9 mouse cellular contexts compared by ENCODE assay signal in genomic region chr2:134527419-134528114, GRCm38 (mm10). TPM values are rescaled to one million over a fixed set of nuclear protein-coding genes. Genes with fewer than 3 reads are reported as not detected.
A peak's percentile ranks its signal among the peaks of the same experiment; 100 is the strongest.
DNase-seq lines count a peak whose midpoint lies in the region; ATAC-seq and TF ChIP-seq lines count a peak whose summit lies in the region.
"Had no signal": no experiment of that assay in that cellular context is flagged by ENCODE, and none has a peak within 500 bp of the region (broad histone marks: within the 10 kb centered on the region; RNA-seq: fewer than 3 reads in every experiment).

No protein-coding gene starts in this region.

- H3K27ac ChIP-seq in layer of hippocampus, adult 2 months = no peak overlapping the region
- peak overlapping the region; percentile 17; the same call in 1 of the 2 replicates for H3K27ac ChIP-seq in embryonic facial prominence, embryonic 15.5 days (replicated peaks)
- H3K27ac ChIP-seq in midbrain, postnatal 0 days (ENCODE audit: low read depth, low read length) = no peak overlapping the region

- H3K36me3 ChIP-seq in embryonic facial prominence, embryonic 15.5 days = no peaks in the 10 kb centered on the region
- H3K36me3 ChIP-seq in midbrain, postnatal 0 days (ENCODE audit: insufficient read depth, low read length) = no peaks in the 10 kb centered on the region

- TF ChIP-seq CTCF in layer of hippocampus, adult 2 months (conservative IDR thresholded peaks at IDR 0.05) = no peak
- TF ChIP-seq CTCF in midbrain, postnatal 0 days (IDR thresholded peaks at IDR 0.05) = no peak

- peaks cover 15% of the 10 kb centered on the region for H3K4me1 ChIP-seq in embryonic facial prominence, embryonic 15.5 days
- H3K4me1 ChIP-seq in midbrain, postnatal 0 days (ENCODE audit: insufficient read depth, low read length) = no peaks in the 10 kb centered on the region

- peak overlapping the region; percentile 13; the same call in 1 of the 2 replicates for H3K4me3 ChIP-seq in layer of hippocampus, adult 2 months
- 0 out of 2 replicates have a peak overlapping the region, but pooled peaks have one; percentile 8 for H3K4me3 ChIP-seq in embryonic facial prominence, embryonic 15.5 days (replicated peaks)
- no peak overlapping the region for H3K4me3 ChIP-seq in midbrain, postnatal 0 days (ENCODE audit: low read depth, low read length)

- peak overlapping the region; percentile 29 for H3K4me2 ChIP-seq in embryonic facial prominence, embryonic 15.5 days (replicated peaks)
- H3K4me2 ChIP-seq in midbrain, postnatal 0 days (ENCODE audit: low read depth, low read length, poor library complexity, severe bottlenecking) = peak overlapping the region; percentile 18; the same call in 1 of the 2 replicates

- DNase-seq in layer of hippocampus, adult 2 months (ENCODE audit: low spot score in 2 of 2) = no peak
- no peak for DNase-seq in layer of hippocampus, adult 18-20 months (ENCODE audit: low spot score in 2 of 2)
- DNase-seq in kidney, adult 11 months = peak; percentile 21
- no peak for DNase-seq in midbrain, postnatal 0 days (ENCODE audit: low spot score)
- no peak for DNase-seq in thymus, postnatal 14 days
- no peak for DNase-seq in thymus, postnatal 25 days
- no peak for DNase-seq in cerebellum, adult 11 months

- no peaks in the 10 kb centered on the region for H3K9me3 ChIP-seq in embryonic facial prominence, embryonic 15.5 days (replicated peaks)
- H3K9me3 ChIP-seq in midbrain, postnatal 0 days (ENCODE audit: low read length) = no peaks in the 10 kb centered on the region

- WGBS in embryonic facial prominence, embryonic 15.5 days = 39% methylated on average over 11 of the region's 11 CpGs
- WGBS in midbrain, postnatal 0 days = 71% methylated on average over 11 of the region's 11 CpGs

- no peak overlapping the region for H3K9ac ChIP-seq in embryonic facial prominence, embryonic 15.5 days
- no peak overlapping the region for H3K9ac ChIP-seq in midbrain, postnatal 0 days (replicated peaks; ENCODE audit: low read length, poor library complexity, severe bottlenecking)

- H3K27me3 ChIP-seq in embryonic facial prominence, embryonic 15.5 days = no peaks in the 10 kb centered on the region
- H3K27me3 ChIP-seq in midbrain, postnatal 0 days (ENCODE audit: insufficient read depth, low read length) = no peaks in the 10 kb centered on the region

- peak; percentile 60; the same call in 1 of the 2 replicates for ATAC-seq in embryonic facial prominence, embryonic 15.5 days (ENCODE audit: insufficient number of reproducible peaks, low FRiP score, low TSS enrichment, low read depth)
- no peak for ATAC-seq in midbrain, postnatal 0 days (ENCODE audit: low FRiP score)
- ATAC-seq: Patski had no signal

RNA-seq across cellular contexts. Expression of gene Hao1, which starts 26.6 kb away (rescaled TPM):
- total RNA-seq in layer of hippocampus, adult 2 months (2021) = not detected
- total RNA-seq in layer of hippocampus, adult 18-20 months (2021) = not detected
- polyA plus RNA-seq in embryonic facial prominence, embryonic 15.5 days (2015; fragmentation: Nextera tagmentation; extraction: Ambion mirVana) = 0.08 TPM in 1 of 2 replicates, not detected in the other
- not detected in 2 replicates for total RNA-seq in midbrain, postnatal 0 days (2014; rRNA removed)
- 0.16 and 0.23 TPM in 2 replicates for polyA plus RNA-seq in midbrain, postnatal 0 days (2015; fragmentation: Nextera tagmentation; extraction: Ambion mirVana)
- polyA plus RNA-seq: Patski had no signal
